Mouse (Mus musculus) T-helper 2 cell (primary cell): ENCODE measurements around the gene Ttll5.

Experiments used
- in situ Hi-C: fragments of 300-600 bp; cut with MboI, MseI; formaldehyde crosslinking; loops from one replicate; pipeline ENCODE4 v1.15.1; 2025; ENCODE audit warnings: high pct_unique_total_duplicates

Gene Ttll5

GRCm38 (mm10) chr12:86086550-86086949, 262.1 kb downstream of the Ttll5 start:
- in situ Hi-C loops = no loop called here

- in situ Hi-C loops = no loop called here
Measured at GRCm38 (mm10) chr12:86088042-86088441, 263.6 kb downstream of the Ttll5 start.

DNA sequence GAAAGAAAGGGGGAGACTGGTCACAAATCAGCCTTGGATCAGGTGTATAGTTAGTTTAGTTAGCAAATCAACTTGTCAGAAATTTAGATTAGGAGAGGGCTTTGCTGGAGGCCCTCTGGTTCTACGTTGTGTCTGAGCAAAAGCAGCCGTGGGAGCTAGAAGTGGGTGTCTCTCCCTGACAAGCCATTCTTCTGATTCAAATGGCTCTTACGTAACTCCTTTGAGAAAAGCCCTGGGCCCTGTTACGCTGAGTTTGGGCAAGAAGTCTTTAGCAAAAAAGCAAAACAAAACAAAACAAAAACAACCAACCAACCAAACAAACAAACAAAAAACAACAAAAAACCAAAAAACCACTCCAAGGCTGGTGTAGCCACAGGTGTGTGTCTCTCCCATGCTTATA, 266.3 kb downstream of the Ttll5 start:
- in situ Hi-C loops = no loop called here

DNA sequence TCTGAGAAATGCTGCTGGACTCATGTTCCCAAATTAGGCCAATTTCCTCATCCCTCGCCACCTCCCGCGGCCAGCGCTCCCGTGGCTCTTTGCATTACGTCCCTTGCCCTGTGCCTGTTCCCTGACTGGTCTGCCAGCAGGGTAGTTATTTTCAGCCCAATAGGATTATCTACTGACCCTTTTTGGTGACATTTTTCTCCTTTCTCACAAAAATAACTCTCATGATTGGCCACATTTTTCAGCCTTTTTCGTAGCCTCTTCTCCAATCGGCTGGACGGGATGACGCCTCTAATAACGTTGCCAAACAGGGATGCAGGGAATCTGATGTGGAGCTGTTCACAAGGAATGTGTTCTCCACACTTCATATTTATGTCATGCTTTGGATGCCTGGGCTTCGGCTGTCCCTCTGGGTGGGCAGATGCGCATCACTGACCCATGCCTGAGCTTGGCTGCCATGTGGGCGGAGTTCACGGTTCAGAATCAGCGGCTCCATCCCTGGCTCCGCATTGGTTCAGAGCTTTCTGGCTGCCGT, 267.2 kb downstream of the Ttll5 start:
- in situ Hi-C loops = no loop called here

DNA sequence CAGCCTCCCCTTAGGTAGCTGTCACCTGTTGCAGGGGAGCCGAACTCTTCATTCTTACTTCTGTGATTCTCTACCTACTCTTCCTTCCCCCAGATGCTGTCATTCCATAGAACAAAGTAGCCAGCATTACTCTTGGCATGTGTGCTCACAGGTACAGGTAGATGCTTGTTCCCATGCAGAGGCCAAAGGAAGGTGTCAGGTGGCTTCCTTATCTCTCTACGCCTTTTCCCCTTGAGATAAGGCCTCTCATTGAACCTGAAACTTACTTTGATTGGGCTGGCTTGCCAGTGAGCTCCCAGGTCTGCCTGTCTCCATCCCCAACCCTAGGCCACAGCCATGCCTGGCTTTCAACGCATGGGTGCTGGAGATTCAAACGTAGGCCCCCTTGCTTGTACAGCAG, 269.6 kb downstream of the Ttll5 start:
- in situ Hi-C loops = no loop called here

- in situ Hi-C loops = no loop called here
Measured at GRCm38 (mm10) chr12:86095806-86096205, 271.3 kb downstream of the Ttll5 start.

DNA sequence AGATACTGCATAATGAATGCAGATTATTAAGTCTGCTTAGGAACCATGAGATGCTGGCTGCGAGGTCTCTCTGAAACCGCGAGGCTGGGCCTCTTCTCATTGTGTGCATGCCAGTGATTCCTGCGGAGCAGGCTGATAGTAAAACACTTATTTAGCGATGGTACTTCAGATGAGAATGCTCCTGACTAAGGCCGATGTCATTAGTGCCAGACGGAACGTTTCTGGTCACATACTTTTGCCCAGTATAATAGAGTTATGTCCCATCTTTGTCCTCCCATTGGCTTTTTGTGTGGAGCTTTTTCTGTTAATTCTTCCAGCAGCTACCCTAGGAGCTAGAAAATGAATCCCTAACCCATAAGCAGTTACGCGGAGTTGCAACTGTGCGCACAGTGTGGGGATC, 273.3 kb downstream of the Ttll5 start:
- in situ Hi-C loops = no loop called here

DNA sequence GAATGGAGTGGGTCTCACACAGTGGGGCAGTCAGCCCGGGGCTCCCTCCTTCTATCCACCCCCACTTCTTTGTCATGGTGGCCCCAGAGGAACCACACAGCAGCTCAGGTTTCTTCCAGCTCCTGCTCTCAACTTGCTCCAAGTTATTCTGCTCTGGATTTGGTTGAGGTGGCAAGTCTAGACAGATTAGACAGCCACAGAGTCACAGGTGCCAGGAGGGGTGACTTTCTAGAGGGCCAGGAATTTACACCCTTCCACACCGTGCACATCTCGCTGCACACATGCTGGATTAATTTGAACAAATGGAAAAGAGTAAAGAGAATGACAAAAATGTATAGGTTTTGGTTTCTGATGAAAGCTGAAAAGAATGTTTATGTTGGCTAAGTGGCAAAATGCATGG, 276.3 kb downstream of the Ttll5 start:
- in situ Hi-C loops = no loop called here

GRCm38 (mm10) chr12:86102686-86103085, 278.2 kb downstream of the Ttll5 start:
- in situ Hi-C loops = no loop called here

DNA sequence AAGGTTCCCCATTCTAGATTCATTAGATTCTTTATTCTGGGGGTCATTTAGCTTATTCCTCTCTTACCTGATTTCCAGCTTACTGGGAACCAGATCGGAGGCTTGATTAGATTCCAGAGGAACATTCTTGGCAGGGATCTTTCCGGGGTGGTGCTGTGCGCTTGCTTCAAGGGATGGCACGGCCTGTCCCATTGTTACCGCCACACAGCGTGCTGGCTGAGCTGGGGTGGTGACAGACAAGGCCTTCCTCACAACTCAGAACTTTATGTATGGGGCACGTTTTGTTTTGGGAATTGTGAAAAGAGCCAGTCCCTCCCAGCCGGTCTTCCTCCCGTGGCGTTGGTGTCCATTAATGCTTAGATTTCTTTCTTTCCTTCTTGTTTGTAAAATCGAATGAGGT, 278.9 kb downstream of the Ttll5 start:
- in situ Hi-C loops = no loop called here

DNA sequence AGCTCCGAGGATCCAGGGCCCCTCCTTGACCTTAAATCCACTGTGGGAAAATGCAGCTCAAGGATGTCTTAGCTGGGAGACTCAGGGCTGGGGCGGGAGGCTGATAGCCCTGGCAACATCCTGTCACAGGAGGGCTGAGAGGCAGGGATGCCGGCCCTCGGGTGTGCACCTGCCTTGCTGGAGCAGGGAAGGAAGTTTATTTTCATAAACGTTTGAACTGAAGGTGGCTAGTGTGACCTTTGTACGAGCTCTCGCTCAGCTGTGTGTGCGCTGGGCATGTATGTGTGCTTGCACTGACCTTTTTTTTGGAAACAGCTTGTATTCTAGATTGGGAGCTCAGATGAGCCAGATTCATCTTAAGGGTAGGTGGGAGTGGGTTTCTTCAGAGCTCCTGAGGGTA, 279.4 kb downstream of the Ttll5 start:
- in situ Hi-C loops = no loop called here

DNA sequence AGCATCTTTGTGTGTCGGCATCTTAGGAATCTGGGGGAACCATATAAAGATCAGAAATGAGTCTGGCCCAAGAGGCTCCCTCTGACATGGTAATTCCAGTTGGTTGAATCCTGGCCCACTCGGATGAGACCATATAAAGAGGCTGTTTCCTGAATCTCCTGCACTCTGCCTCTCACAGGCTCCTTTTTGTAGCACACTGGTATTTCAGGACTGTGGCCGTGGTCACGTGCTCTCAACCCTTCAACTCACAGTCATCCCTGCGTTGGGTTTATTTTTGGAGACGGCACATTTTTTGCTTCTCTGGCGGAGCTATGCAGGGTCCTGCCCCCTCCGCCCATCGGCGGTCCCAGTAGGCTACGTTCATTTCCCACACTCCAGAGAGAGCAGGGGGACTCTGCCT, 279.8 kb downstream of the Ttll5 start:
- in situ Hi-C loops = no loop called here

GRCm38 (mm10) chr12:86105546-86105945, 281.1 kb downstream of the Ttll5 start:
- in situ Hi-C loops = no loop called here

- in situ Hi-C loops = no loop called here
Measured at GRCm38 (mm10) chr12:86106086-86106485, 281.6 kb downstream of the Ttll5 start.

GRCm38 (mm10) chr12:86107645-86108044, 283.2 kb downstream of the Ttll5 start:
- in situ Hi-C loops = no loop called here

GRCm38 (mm10) chr12:86109531-86109930, 285.1 kb downstream of the Ttll5 start:
- in situ Hi-C loops = no loop called here

DNA sequence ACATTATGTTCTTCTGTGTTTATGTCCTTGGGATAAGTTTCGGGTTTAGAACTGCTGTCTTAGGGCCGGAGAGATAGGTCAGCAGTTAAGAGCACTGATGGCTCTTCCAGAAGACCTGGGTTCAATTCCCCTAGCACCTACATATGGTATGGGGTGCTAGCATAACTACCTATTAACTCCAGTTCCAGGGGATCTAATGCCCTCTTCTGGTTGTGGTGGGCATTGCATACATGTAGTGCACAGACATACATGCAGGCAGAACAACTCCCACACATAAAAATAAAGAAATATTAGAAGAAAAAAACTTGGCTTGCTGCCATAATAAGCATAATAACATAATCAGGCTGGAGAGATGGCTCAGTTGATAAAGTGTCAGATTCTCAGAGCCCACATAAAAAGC, 286.2 kb downstream of the Ttll5 start:
- in situ Hi-C loops = no loop called here
